Mouse (Mus musculus) small intestine, adult 2 months (tissue): ENCODE measurements around the gene Pde4d.

Experiments used
- CTCF ChIP-seq: fragments of 200-500 bp; IDR thresholded peaks from 2 replicates; pipeline ENCODE4 v1.5.1; 2012; ENCODE audit warnings: low read depth, mild to moderate bottlenecking, control low read depth, inconsistent platforms, low read length, moderate library complexity, mixed read lengths; ENCODE audit not compliant: insufficient replicate concordance, insufficient read length; ENCODE audit errors: extremely low read depth
- POLR2A ChIP-seq: fragments of 200-500 bp; IDR thresholded peaks from 2 replicates; pipeline ENCODE4 v1.6.1; 2012; ENCODE audit warnings: low read depth, mild to moderate bottlenecking, control low read depth, inconsistent platforms, low read length, moderate library complexity

GRCm38 (mm10) chr13:109181363-109181762, 731.6 kb downstream of the Pde4d start:
- no peak for TF ChIP-seq CTCF
- TF ChIP-seq POLR2A, result no peak
